Mouse (Mus musculus) cortical plate, adult 2 months (tissue): ENCODE measurements at regions not wholly inside any gene's neighbourhood (a gene's known extent, or its start where the extent isn't known, plus 50 kb on each side); places are given as distances from the start of the nearest gene placed in this dataset.

Experiments
- CTCF ChIP-seq: fragments of 200-500 bp; IDR thresholded peaks from 2 replicates; pipeline ENCODE4 v1.5.1; 2011; ENCODE audit warnings: mild to moderate bottlenecking, control low read depth, low read length; ENCODE audit not compliant: insufficient read depth; ENCODE audit errors: extremely low read depth
- POLR2A ChIP-seq: fragments of 200-500 bp; IDR thresholded peaks from 2 replicates; pipeline ENCODE4 v1.6.1; 2011; ENCODE audit warnings: mild to moderate bottlenecking, low read length, control low read depth; ENCODE audit not compliant: insufficient read depth; ENCODE audit errors: extremely low read depth

DNA sequence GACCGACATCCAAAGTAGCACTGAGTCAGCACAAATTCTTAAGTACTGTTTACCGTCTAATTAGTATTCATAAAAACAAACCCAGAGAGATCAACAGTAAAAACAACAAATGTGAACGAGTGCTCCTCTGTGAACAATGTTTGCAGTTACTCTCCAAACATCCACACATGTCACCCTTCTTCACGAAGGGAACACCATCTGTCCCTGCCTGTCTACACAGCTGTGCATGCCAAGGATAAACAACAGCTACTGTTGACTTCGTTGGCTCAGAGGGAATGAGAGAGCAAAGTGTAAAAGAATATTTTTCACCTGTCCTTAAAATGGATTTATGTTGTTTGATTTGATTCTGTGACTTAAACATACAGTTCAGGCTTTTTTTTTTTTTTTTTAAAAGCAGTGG lies 88.7 kb upstream of the Nt5e start:
- no peak for TF ChIP-seq POLR2A
- TF ChIP-seq CTCF: no peak
